Mouse (Mus musculus): Measurements from ENCODE around the gene Fbxo41. TPM values are rescaled to one million over a fixed set of nuclear protein-coding genes. Genes with fewer than 3 reads are reported as not detected.

Gene Fbxo41
- polyA plus RNA-seq, 1 experiment from 2014 or later, result 0.68 TPM

DNA sequence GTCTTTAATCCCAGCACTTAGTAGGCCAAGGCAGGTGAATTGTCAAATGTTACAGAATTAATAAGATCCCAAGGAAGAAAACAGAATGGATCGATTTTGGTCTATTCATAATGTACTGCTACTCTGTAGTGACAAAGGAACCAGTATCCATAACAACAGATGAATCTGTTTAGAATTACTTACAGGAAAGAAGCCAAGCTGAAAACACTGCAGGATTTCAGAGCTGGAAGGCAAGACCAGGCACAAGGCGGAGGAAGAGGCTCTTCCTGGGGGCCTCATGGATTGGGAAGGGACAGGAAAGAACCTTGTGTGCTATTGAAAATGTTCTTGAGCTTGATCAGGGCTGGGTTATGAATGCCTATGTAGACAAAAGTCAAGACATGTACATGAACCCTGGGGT is 17.1 kb downstream of the Fbxo41 start:
- peaks cover 66% of the 10 kb centered on the region for H3K27me3 ChIP-seq (ENCODE audit: low read depth, poor library complexity, severe bottlenecking)
- 82% methylated on average over 2 of the region's 2 CpGs for WGBS
- H3K27ac ChIP-seq (replicated peaks), result no peak overlapping the region

DNA sequence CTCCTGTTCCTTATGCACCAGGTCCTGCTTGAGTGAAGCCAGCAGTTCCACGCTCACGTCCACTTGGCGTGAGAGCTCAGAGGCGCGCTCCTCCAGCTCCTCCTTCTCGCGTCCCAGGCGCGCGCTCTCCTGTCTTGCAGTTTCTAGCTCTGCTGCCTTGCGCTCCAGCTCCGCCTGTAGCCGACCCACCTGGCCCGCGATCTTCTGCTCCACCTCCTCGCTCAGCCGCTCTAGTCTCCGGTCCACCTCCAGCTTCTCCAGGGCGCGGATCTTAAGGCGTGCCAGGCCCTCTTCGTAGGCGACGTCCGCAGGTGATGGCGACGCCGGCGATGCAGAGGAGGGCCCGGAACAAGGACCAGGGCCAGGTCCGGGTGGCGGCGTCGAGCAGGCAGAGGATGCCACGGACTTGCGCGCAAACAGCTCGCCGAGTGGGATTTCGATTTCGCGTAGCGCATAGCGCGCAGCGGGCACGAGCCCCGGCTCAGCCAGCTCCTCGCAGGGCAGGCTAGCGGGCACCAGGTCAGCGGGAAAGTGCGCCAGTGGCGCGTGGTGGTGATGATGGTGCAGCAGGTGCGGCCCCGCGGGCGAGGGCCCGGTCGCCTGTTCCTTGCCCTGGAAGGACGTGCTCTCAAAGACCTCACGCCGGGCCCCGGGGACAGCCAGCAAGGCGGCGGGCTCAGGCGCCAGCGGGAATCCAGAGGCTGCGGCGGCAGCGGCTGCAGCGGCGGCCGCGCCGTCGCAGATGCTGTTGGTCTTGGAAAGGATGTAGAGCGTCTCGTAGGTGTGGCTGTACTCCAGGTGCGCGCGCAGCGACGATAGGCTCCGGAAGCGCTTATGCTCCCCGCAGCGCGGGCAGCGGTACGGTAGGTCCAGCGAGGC is 18.7 kb downstream of the Fbxo41 start:
- Histone ChIP-seq H3K9me3 (replicated peaks) (no peaks in the 10 kb centered on the region), H3K27me3 (ENCODE audit: low read depth, poor library complexity, severe bottlenecking) (peaks cover 82% of the 10 kb centered on the region), H3K27ac (replicated peaks) (no peak overlapping the region), H3K4me1 (peaks cover 30% of the 10 kb centered on the region), H3K4me3 (peak overlapping the region; percentile 51), H3K36me3 (no peaks in the 10 kb centered on the region)
- peak; percentile 40 for DNase-seq (ENCODE audit: low spot score)
- 4% methylated on average over 92 of the region's 92 CpGs for WGBS

More for the DNA sequence above, 17.1 kb downstream of the Fbxo41 start:
- H3K9me3 ChIP-seq (replicated peaks), result no peaks in the 10 kb centered on the region
- peaks cover 40% of the 10 kb centered on the region for H3K4me1 ChIP-seq
- no peak overlapping the region for H3K4me3 ChIP-seq
- no peak for DNase-seq (ENCODE audit: low spot score)
- no peaks in the 10 kb centered on the region for H3K36me3 ChIP-seq

DNA sequence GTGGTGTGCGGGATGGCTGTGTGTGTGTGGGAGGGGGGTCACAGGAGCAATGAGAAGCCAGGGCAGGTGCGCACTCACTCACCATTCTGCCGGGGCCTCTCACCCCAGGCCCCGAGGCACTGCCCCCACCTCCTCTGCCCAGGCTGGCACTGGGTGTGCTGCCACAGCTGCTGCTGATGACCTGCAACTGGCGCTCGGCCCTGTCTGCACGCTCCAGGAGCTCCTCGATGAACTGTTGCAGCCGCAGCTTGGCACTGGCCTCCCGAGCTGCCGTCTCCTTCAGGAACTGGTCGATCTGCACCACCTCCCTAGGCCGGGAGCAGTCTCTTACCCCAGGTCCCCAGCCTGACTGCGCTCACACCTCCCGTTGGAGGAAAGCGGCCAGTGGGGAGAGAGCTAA is 22.1 kb downstream of the Fbxo41 start:
- no peak overlapping the region for H3K4me3 ChIP-seq
- peaks cover 15% of the 10 kb centered on the region for H3K4me1 ChIP-seq
- H3K27ac ChIP-seq (replicated peaks), result no peak overlapping the region
- peaks cover 77% of the 10 kb centered on the region for H3K27me3 ChIP-seq (ENCODE audit: low read depth, poor library complexity, severe bottlenecking)
- H3K36me3 ChIP-seq, result no peaks in the 10 kb centered on the region
- H3K9me3 ChIP-seq (replicated peaks), result no peaks in the 10 kb centered on the region
- no peak for DNase-seq (ENCODE audit: low spot score)
- WGBS, result 74% methylated on average over 16 of the region's 16 CpGs

DNA sequence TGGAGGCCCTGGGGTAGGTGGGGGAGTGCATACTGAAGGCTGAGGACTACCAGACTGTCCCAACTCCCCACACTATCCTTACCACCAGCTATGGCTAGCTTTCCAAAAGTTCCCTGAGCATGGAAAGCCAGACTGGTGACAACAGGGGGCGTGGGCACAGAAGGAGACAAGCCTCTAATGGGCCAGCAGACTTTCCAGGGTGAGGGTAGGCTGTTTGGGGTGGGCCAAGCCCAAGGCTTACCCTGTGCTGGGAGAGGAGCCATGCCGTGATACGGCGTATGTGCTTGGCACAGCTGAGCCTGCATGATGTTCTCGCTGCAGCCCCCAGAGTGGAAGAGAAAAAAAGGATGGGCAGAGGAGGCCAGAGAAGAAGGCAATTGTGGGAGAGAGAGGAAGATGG is 22.8 kb downstream of the Fbxo41 start:
- Histone ChIP-seq H3K27ac (replicated peaks) (no peak overlapping the region), H3K27me3 (ENCODE audit: low read depth, poor library complexity, severe bottlenecking) (peaks cover 70% of the 10 kb centered on the region)
- WGBS, result 83% methylated on average over 5 of the region's 5 CpGs

DNA sequence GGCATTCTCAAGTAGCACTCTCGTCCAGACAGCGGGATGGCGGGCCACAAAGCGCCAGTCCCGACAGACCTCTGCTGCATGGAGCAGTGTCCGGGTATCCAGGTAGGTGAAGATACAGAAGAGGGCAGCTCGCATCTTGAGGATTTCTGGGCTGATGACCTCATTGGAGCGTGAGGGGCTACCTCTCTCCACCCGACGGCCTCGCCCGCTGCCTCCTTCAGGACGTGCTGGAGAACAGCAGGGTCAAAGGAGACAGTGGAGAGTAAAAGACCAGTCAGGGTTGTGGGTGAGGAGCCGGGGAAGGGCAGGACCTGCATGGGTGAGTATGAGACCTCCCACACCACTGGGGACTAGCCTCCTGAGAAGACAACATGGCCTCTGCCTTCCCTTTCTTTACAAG is 24.4 kb downstream of the Fbxo41 start:
- H3K27me3 ChIP-seq (ENCODE audit: low read depth, poor library complexity, severe bottlenecking), result peaks cover 54% of the 10 kb centered on the region
- H3K36me3 ChIP-seq, result 0 out of 2 replicates have a peak, but pooled peaks cover 2% of the 10 kb centered on the region
- DNase-seq (ENCODE audit: low spot score), result no peak
- 0 out of 2 replicates have a peak, but pooled peaks cover 7% of the 10 kb centered on the region for H3K4me1 ChIP-seq
- 44% methylated on average over 14 of the region's 14 CpGs for WGBS
- H3K9me3 ChIP-seq (replicated peaks), result no peaks in the 10 kb centered on the region
- H3K27ac ChIP-seq (replicated peaks), result no peak overlapping the region
- no peak overlapping the region for H3K4me3 ChIP-seq

More for the DNA sequence above, 22.8 kb downstream of the Fbxo41 start:
- no peak for DNase-seq (ENCODE audit: low spot score)
- no peaks in the 10 kb centered on the region for H3K36me3 ChIP-seq
- peaks cover 19% of the 10 kb centered on the region for H3K4me1 ChIP-seq
- no peaks in the 10 kb centered on the region for H3K9me3 ChIP-seq (replicated peaks)
- H3K4me3 ChIP-seq, result no peak overlapping the region

DNA sequence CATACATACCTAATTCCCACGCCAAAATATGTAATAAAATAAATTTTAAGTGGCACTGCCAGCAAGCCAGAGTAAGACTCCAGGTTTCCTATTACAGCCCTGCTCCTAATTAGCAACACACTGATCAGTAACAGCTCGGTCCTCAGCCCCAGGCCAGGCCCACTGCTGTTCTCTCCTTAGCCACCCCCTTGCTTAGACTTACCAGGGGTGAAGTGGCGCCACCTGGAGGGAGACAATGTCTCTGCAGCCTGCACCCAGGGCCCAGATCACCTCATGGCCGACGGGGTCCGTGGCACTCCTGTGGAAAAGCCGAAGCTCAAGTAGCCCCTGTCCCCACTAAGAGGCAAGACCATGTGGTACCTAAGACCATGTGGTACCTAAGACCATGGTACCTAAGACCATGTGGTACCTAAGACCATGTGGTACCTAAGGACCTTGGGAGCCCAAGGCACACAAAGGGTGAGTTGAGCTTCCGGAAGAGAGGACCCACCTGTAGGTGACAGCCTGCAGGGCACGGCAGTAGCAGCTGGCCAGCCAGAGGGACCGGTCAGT is 25.4 kb downstream of the Fbxo41 start:
- Histone ChIP-seq H3K27ac (replicated peaks) (no peak overlapping the region), H3K4me1 (0 out of 2 replicates have a peak, but pooled peaks cover 7% of the 10 kb centered on the region), H3K4me3 (no peak overlapping the region), H3K9me3 (replicated peaks) (no peaks in the 10 kb centered on the region), H3K36me3 (0 out of 2 replicates have a peak, but pooled peaks cover 2% of the 10 kb centered on the region), H3K27me3 (ENCODE audit: low read depth, poor library complexity, severe bottlenecking) (peaks cover 45% of the 10 kb centered on the region)
- 45% methylated on average over 10 of the region's 10 CpGs for WGBS
- peak; percentile 33 for DNase-seq (ENCODE audit: low spot score)

DNA sequence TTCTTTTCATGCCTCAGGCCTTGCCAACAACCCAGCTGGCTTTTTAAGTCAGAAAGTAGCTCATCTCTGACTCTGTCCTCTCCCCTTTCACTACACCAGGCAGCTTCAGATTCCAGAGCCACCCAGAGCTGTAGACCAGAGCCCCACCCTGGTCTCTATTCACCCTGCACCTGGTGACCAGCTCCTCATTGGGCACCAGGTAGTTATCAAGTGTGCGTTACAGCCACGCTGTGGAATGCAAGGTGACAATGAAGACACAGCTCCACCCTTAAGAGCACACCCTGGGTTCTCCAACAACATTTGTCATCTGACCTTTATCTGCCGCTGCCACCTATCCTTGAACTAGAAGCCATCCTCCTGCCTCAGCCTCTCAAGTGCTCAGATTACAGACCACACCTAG is 27.2 kb downstream of the Fbxo41 start:
- DNase-seq (ENCODE audit: low spot score), result no peak
- 87% methylated on average over 3 of the region's 3 CpGs for WGBS
- Histone ChIP-seq H3K27me3 (ENCODE audit: low read depth, poor library complexity, severe bottlenecking) (peaks cover 31% of the 10 kb centered on the region), H3K36me3 (0 out of 2 replicates have a peak, but pooled peaks cover 2% of the 10 kb centered on the region), H3K4me3 (no peak overlapping the region), H3K4me1 (0 out of 2 replicates have a peak, but pooled peaks cover 7% of the 10 kb centered on the region), H3K27ac (replicated peaks) (no peak overlapping the region), H3K9me3 (replicated peaks) (no peaks in the 10 kb centered on the region)

DNA sequence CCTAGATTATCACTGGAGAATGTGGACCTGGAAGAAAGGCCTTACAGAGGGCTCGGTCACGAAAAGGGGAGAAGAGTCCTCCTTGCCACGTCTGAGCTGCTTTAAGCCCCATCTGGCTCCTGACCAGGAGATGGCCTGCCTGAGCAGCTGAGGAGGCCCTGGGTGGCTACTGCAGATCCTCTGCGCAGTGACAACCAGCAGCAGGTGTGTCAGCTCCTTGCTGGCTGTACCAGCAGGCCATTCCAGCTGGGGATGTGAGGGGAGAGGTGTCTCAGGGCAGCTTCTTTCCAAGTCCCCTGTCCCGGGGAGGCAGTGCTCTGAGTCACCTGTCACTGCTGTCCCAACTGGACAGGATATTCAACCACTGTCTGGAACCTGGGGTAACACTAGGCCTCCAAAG is 30.3 kb downstream of the Fbxo41 start:
- no peak overlapping the region for H3K27ac ChIP-seq (replicated peaks)
- no peak overlapping the region for H3K4me3 ChIP-seq
- H3K27me3 ChIP-seq (ENCODE audit: low read depth, poor library complexity, severe bottlenecking), result peaks cover 1% of the 10 kb centered on the region
- DNase-seq (ENCODE audit: low spot score), result no peak
- 48% methylated on average over 5 of the region's 5 CpGs for WGBS
- no peaks in the 10 kb centered on the region for H3K9me3 ChIP-seq (replicated peaks)
- H3K4me1 ChIP-seq, result 0 out of 2 replicates have a peak, but pooled peaks cover 5% of the 10 kb centered on the region
- peaks cover 28% of the 10 kb centered on the region for H3K36me3 ChIP-seq

DNA sequence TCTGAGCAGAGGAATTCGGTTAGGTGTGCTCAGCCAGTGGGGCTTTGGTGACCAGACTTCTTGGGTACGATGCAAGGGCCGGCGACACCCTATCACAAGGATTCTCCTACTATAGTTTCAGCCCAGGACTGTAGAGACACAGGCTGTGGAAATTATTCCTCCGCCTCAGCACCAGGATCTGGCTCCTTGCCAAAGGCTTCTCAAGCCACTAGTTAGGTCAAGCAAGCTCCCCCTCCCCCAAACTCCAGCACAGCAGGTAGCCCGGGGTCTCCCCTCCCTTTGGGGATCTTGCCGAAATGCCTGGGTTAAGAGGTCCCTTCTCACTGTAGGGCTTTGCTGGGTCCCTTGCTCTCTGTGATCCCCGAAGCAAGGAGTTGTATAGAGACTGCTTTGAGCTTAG is 30.8 kb downstream of the Fbxo41 start:
- 73% methylated on average over 8 of the region's 8 CpGs for WGBS
- H3K27ac ChIP-seq (replicated peaks), result no peak overlapping the region
- no peaks in the 10 kb centered on the region for H3K27me3 ChIP-seq (ENCODE audit: low read depth, poor library complexity, severe bottlenecking)
- H3K4me3 ChIP-seq, result no peak overlapping the region
- DNase-seq (ENCODE audit: low spot score), result no peak
- H3K36me3 ChIP-seq, result peaks cover 34% of the 10 kb centered on the region
- 0 out of 2 replicates have a peak, but pooled peaks cover 5% of the 10 kb centered on the region for H3K4me1 ChIP-seq
- H3K9me3 ChIP-seq (replicated peaks), result no peaks in the 10 kb centered on the region

DNA sequence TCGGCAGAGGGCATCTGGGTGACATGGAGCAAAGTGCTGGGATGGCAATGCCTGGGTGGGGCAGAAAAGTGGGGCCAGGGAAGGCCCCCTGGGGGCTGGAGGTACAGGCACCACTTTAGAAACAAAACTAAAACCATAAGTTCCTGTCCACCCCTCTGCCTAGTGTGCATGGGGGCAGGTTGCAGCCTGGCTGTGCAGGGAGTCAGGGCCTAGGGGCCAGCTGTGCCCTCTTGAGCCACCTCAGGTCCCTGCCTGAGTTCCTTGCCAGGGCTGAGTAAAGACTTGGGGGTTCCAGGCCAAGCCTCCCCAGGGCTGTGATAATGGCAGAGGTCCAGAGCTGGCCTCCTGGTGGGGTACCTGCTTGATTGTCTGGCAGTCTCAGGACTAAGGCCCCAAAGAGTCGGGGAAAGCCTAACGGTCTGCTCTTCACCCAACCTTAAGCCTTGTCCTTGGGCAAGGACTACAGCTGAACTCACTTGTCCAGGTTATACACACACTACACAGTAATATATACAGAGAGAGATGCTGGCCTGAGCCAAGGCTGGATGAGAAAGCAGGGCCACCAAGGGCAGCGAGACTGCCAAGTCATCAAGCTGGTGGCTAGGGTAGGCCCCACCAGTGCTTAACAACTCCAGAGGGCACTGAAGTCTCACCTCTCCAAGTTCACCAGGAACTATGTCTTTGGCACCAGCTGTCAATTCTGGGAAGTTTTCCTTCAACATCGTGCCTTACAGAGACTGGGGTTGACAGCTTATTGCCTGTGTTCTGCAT is 32.9 kb downstream of the Fbxo41 start:
- WGBS, result 82% methylated on average over 5 of the region's 5 CpGs
- Histone ChIP-seq H3K36me3 (peaks cover 54% of the 10 kb centered on the region), H3K9me3 (replicated peaks) (no peaks in the 10 kb centered on the region), H3K4me3 (no peak overlapping the region), H3K27ac (replicated peaks) (no peak overlapping the region), H3K27me3 (ENCODE audit: low read depth, poor library complexity, severe bottlenecking) (no peaks in the 10 kb centered on the region), H3K4me1 (no peaks in the 10 kb centered on the region)
- DNase-seq (ENCODE audit: low spot score), result no peak

DNA sequence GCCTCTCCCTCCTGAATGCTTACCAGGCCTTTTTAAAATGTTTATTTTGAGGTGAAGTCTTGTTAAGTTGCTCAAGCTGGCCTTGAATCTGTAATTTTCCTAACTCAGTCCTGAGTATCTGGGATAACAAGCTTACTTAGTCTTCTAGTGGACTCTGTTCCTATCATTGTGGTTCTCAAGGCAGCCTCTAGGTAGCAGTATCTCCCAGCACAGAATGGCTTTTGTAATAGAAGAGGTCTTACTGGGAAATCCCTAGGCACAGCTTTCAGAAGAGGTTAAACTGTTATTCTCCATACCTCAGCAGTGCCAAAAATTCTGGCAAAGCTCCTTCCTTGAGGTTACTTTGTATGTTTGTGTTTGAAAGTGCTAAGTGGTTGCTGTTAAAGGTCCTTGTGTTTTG is 37.4 kb downstream of the Fbxo41 start:
- H3K27ac ChIP-seq (replicated peaks), result no peak overlapping the region
- DNase-seq (ENCODE audit: low spot score), result no peak
- H3K9me3 ChIP-seq (replicated peaks), result no peaks in the 10 kb centered on the region
- H3K4me1 ChIP-seq, result no peaks in the 10 kb centered on the region
- peaks cover 97% of the 10 kb centered on the region for H3K36me3 ChIP-seq
- H3K27me3 ChIP-seq (ENCODE audit: low read depth, poor library complexity, severe bottlenecking), result no peaks in the 10 kb centered on the region
- no peak overlapping the region for H3K4me3 ChIP-seq

DNA sequence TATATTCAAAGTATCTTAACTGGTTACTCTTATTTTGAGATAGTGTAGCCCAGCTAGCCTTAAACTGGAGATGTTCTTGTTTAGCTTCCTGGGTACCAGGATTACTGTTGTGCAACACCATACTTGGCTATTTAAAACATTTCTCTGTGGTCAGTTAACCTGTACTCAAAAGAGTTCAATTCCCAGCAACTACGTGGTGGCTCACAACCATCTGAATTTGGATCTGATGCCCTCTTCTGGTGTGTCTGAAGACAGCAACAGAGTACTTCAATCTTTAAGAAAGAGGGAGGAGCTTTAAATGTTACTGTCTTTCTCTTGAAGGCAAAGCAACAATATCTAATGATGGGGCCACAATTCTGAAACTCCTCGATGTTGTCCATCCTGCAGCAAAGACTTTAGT is 43.2 kb downstream of the Fbxo41 start:
- DNase-seq (ENCODE audit: low spot score), result no peak
- Histone ChIP-seq H3K9me3 (replicated peaks) (no peaks in the 10 kb centered on the region), H3K4me1 (peaks cover 21% of the 10 kb centered on the region), H3K36me3 (peaks cover 98% of the 10 kb centered on the region), H3K27ac (replicated peaks) (no peak overlapping the region), H3K4me3 (no peak overlapping the region), H3K27me3 (ENCODE audit: low read depth, poor library complexity, severe bottlenecking) (no peaks in the 10 kb centered on the region)
- 87% methylated on average over 2 of the region's 2 CpGs for WGBS

Measured in midbrain, embryonic 10.5 days (tissue).